8 mouse cellular contexts compared by ENCODE assay signal in the genomic region with DNA sequence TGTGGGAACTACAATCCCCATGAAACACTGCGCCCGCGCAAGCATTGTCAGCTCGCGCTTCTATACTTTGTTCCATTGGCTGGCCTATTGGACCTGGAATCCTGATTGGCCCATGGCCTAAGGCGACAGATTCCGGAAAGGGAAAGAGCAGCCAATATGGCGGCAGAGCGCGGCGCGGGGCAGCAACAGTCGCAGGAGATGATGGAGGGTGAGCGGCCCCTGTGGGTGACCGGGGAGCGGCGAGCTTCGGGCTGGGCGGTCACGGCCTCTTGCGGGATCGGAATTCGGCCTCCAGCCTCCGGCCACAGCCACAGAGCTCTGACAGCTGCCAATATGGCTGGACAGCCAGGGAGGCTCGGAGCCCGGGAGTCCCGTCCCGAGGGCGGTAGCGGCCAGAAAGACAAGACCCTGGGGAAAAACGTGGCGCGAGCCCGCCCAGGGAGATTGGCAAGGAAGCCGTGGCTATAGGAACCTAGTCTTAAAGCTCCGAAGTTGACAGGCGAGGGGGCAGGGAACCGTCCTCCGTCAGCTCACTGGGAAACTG. TPM values are rescaled to one million over a fixed set of nuclear protein-coding genes. Genes with fewer than 3 reads are reported as not detected.
A peak's percentile ranks its signal among the peaks of the same experiment; 100 is the strongest.
DNase-seq lines count a peak whose midpoint lies in the region; ATAC-seq and TF ChIP-seq lines count a peak whose summit lies in the region.

No protein-coding gene starts in this region.

- peaks cover 13% of the 10 kb centered on the region for H3K36me3 ChIP-seq in C2C12 (ENCODE audit: control insufficient read depth, insufficient read depth)
- peaks cover 28% of the 10 kb centered on the region for H3K36me3 ChIP-seq in heart, embryonic 10.5 days
- peaks cover 25% of the 10 kb centered on the region for H3K36me3 ChIP-seq in kidney, embryonic 15.5 days
- peaks cover 4% of the 10 kb centered on the region for H3K36me3 ChIP-seq in liver, adult 2 months (ENCODE audit: control insufficient read depth, insufficient read depth, low read length)
- H3K36me3 ChIP-seq in myocyte (ENCODE audit: control insufficient read depth, insufficient read depth), result peaks cover 8% of the 10 kb centered on the region
- H3K36me3 ChIP-seq in stomach, embryonic 16.5 days (ENCODE audit: control insufficient read depth, insufficient read depth, low read length), result peaks cover 7% of the 10 kb centered on the region; the same call in 1 of the 2 replicates

- peak; percentile 99 for DNase-seq in brain, adult 2 months (ENCODE audit: low read depth, low spot score)
- DNase-seq in heart, embryonic 10.5 days (ENCODE audit: low spot score), result peak; percentile 98
- peak; percentile 91 for DNase-seq in liver, adult 2 months (ENCODE audit: extremely low read depth, low read depth, low spot score)

- peak overlapping the region; percentile 94 for H3K27ac ChIP-seq in heart, embryonic 10.5 days
- peak overlapping the region; percentile 76 for H3K27ac ChIP-seq in kidney, embryonic 15.5 days
- H3K27ac ChIP-seq in liver, adult 2 months (replicated peaks; ENCODE audit: insufficient read depth, low read depth, low read length), result peak overlapping the region; percentile 21; the same call in 1 of the 2 replicates
- peak overlapping the region; percentile 46; the same call in 1 of the 2 replicates for H3K27ac ChIP-seq in stomach, embryonic 16.5 days (ENCODE audit: low read length)

- H3K4me2 ChIP-seq in kidney, embryonic 15.5 days, result peak overlapping the region; percentile 83
- peak overlapping the region; percentile 69 for H3K4me2 ChIP-seq in myocyte (ENCODE audit: low read depth)
- H3K4me2 ChIP-seq in stomach, embryonic 16.5 days (ENCODE audit: low read depth, low read length), result peak overlapping the region; percentile 78

- no peaks in the 10 kb centered on the region for H3K9me3 ChIP-seq in heart, embryonic 10.5 days
- H3K9me3 ChIP-seq in kidney, embryonic 15.5 days (replicated peaks), result no peaks in the 10 kb centered on the region
- no peaks in the 10 kb centered on the region for H3K9me3 ChIP-seq in stomach, embryonic 16.5 days (replicated peaks; ENCODE audit: control insufficient read depth, low read length)

- peaks cover 13% of the 10 kb centered on the region; the same call in 1 of the 2 replicates for H3K4me1 ChIP-seq in heart, embryonic 10.5 days
- peaks cover 23% of the 10 kb centered on the region for H3K4me1 ChIP-seq in kidney, embryonic 15.5 days
- H3K4me1 ChIP-seq in liver, adult 2 months (ENCODE audit: control insufficient read depth, insufficient read depth, low read length), result peaks cover 5% of the 10 kb centered on the region; the same call in 1 of the 2 replicates
- H3K4me1 ChIP-seq in stomach, embryonic 16.5 days (ENCODE audit: control insufficient read depth, insufficient read depth, low read length), result peaks cover 13% of the 10 kb centered on the region

- peak; percentile 49 for TF ChIP-seq CTCF in C2C12 (IDR thresholded peaks at IDR 0.05; ENCODE audit: control insufficient read depth, insufficient read depth, insufficient read length)
- no peak; the same call in 1 of the 2 replicates for TF ChIP-seq CTCF in liver, adult 2 months (IDR thresholded peaks at IDR 0.05; ENCODE audit: low read depth, low read length)

- under 1% methylated on average over 39 of the region's 39 CpGs for WGBS in heart, embryonic 10.5 days
- WGBS in kidney, embryonic 15.5 days, result under 1% methylated on average over 39 of the region's 39 CpGs
- under 1% methylated on average over 39 of the region's 39 CpGs for WGBS in liver, adult 2 months
- WGBS in stomach, embryonic 16.5 days, result 0% methylated on average over 39 of the region's 39 CpGs

- H3K4me3 ChIP-seq in C2C12 (ENCODE audit: insufficient read depth, poor library complexity, severe bottlenecking), result peak overlapping the region; percentile 94
- H3K4me3 ChIP-seq in heart, embryonic 10.5 days, result peak overlapping the region; percentile 99
- peak overlapping the region; percentile 78 for H3K4me3 ChIP-seq in kidney, embryonic 15.5 days (replicated peaks)
- H3K4me3 ChIP-seq in liver, adult 2 months (ENCODE audit: insufficient read depth, low read depth, low read length), result peak overlapping the region; percentile 81
- H3K4me3 ChIP-seq in myocyte, result peak overlapping the region; percentile 72
- peak overlapping the region; percentile 93 for H3K4me3 ChIP-seq in stomach, embryonic 16.5 days (replicated peaks; ENCODE audit: low read length)

- ATAC-seq in erythroblast, adult 5-6 weeks (replicated peaks; ENCODE audit: low FRiP score, poor library complexity, severe bottlenecking), result peak; percentile 91
- peak; percentile 97 for ATAC-seq in kidney, embryonic 15.5 days (replicated peaks; ENCODE audit: low FRiP score)
- ATAC-seq in stomach, embryonic 16.5 days (ENCODE audit: insufficient read depth, low FRiP score), result peak; percentile 95

- H3K27me3 ChIP-seq in C2C12 (ENCODE audit: control insufficient read depth, insufficient read depth, insufficient read length) (no peaks in the 10 kb centered on the region), myocyte (ENCODE audit: control insufficient read depth, insufficient read depth, insufficient read length) (no peaks in the 10 kb centered on the region)
- no peaks in the 10 kb centered on the region for H3K27me3 ChIP-seq in heart, embryonic 10.5 days (ENCODE audit: insufficient read depth, poor library complexity, severe bottlenecking)
- H3K27me3 ChIP-seq in kidney, embryonic 15.5 days, result no peaks in the 10 kb centered on the region
- no peaks in the 10 kb centered on the region for H3K27me3 ChIP-seq in liver, adult 2 months (ENCODE audit: control insufficient read depth, insufficient read depth, low read length)
- no peaks in the 10 kb centered on the region for H3K27me3 ChIP-seq in stomach, embryonic 16.5 days (ENCODE audit: control insufficient read depth, insufficient read depth, low read length)

- peak; percentile 64; the same call in 1 of the 2 replicates for TF ChIP-seq POLR2A in liver, adult 2 months (IDR thresholded peaks at IDR 0.05; ENCODE audit: extremely low read depth, insufficient read depth, low read length)
- TF ChIP-seq POLR2A in myocyte (IDR thresholded peaks at IDR 0.05; ENCODE audit: insufficient read length, low read depth), result peak; percentile 89

- H3K79me2 ChIP-seq in C2C12 (ENCODE audit: control insufficient read depth, insufficient read depth), result peaks cover 56% of the 10 kb centered on the region
- peaks cover 4% of the 10 kb centered on the region; the same call in 1 of the 2 replicates for H3K79me2 ChIP-seq in liver, adult 2 months (ENCODE audit: control insufficient read depth, insufficient read depth, low read length)
- peaks cover 23% of the 10 kb centered on the region for H3K79me2 ChIP-seq in myocyte (ENCODE audit: control insufficient read depth, insufficient read depth)

- peak overlapping the region; percentile 74 for H3K9ac ChIP-seq in kidney, embryonic 15.5 days
- peak overlapping the region; percentile 79 for H3K9ac ChIP-seq in liver, adult 2 months (ENCODE audit: low read depth, low read length)
- peak overlapping the region; percentile 91 for H3K9ac ChIP-seq in stomach, embryonic 16.5 days (ENCODE audit: low read length)

- H3ac ChIP-seq in C2C12 (ENCODE audit: control insufficient read depth, insufficient read length, low read depth), result peak overlapping the region; percentile 80
- H3ac ChIP-seq in myocyte (ENCODE audit: control insufficient read depth, insufficient read length), result peak overlapping the region; percentile 64

- peaks cover 18% of the 10 kb centered on the region for H3K79me3 ChIP-seq in C2C12 (ENCODE audit: low read depth)

RNA-seq across cellular contexts. Expression of a gene that starts 0.3 kb away (rescaled TPM):
- polyA plus RNA-seq in C2C12 (2012; fragmentation: generic; extraction: Trizol), result 6.6 TPM
- 6.5 and 11.0 TPM in 2 replicates for total RNA-seq in erythroblast, adult 5-6 weeks (2015; ENCODE audit: low replicate concordance)
- total RNA-seq in erythroblast, adult 5-6 weeks (2017; ENCODE audit: low replicate concordance), result 13.1 and 14.6 TPM in 2 replicates
- 11.9 and 15.0 TPM in 2 replicates for polyA plus RNA-seq in heart, embryonic 10.5 days (2016; fragmentation: Nextera tagmentation; extraction: Ambion mirVana)
- polyA plus RNA-seq in kidney, embryonic 15.5 days (2015; fragmentation: Nextera tagmentation; extraction: Ambion mirVana), result 15.9 and 17.4 TPM in 2 replicates
- 0.18 and 0.47 TPM in 2 replicates for total RNA-seq in liver, adult 2 months (2014; rRNA removed)
- polyA plus RNA-seq in liver, adult 2 months (2012; rRNA removed), result 0.36 and 1.0 TPM in 2 replicates
- polyA plus RNA-seq in myocyte (2012; fragmentation: generic; extraction: Trizol), result 2.7 TPM
- polyA plus RNA-seq in stomach, embryonic 16.5 days (2015; fragmentation: Nextera tagmentation; extraction: Ambion mirVana), result 10.6 and 13.8 TPM in 2 replicates

RNA-seq across cellular contexts. Expression of a gene that starts 0.9 kb away (rescaled TPM):
- polyA plus RNA-seq in C2C12 (2012; fragmentation: generic; extraction: Trizol) (16.8 TPM), myocyte (2012; fragmentation: generic; extraction: Trizol) (22.9 TPM)
- total RNA-seq in erythroblast, adult 5-6 weeks (2015; ENCODE audit: low replicate concordance), result 6.3 and 11.0 TPM in 2 replicates
- total RNA-seq in erythroblast, adult 5-6 weeks (2017; ENCODE audit: low replicate concordance), result 4.9 and 12.3 TPM in 2 replicates
- polyA plus RNA-seq in heart, embryonic 10.5 days (2016; fragmentation: Nextera tagmentation; extraction: Ambion mirVana), result 60.5 and 68.1 TPM in 2 replicates
- polyA plus RNA-seq in kidney, embryonic 15.5 days (2015; fragmentation: Nextera tagmentation; extraction: Ambion mirVana), result 62.5 and 68.0 TPM in 2 replicates
- total RNA-seq in liver, adult 2 months (2014; rRNA removed), result 2.8 and 3.0 TPM in 2 replicates
- polyA plus RNA-seq in liver, adult 2 months (2012; rRNA removed), result 2.0 and 2.1 TPM in 2 replicates
- 50.3 and 61.1 TPM in 2 replicates for polyA plus RNA-seq in stomach, embryonic 16.5 days (2015; fragmentation: Nextera tagmentation; extraction: Ambion mirVana)

RNA-seq across cellular contexts. Expression of a gene that starts 30.2 kb away (rescaled TPM):
- polyA plus RNA-seq in C2C12 (2012; fragmentation: generic; extraction: Trizol) (0.05 TPM), myocyte (2012; fragmentation: generic; extraction: Trizol) (not detected)
- not detected in 2 replicates for total RNA-seq in erythroblast, adult 5-6 weeks (2015; ENCODE audit: low replicate concordance)
- total RNA-seq in erythroblast, adult 5-6 weeks (2017; ENCODE audit: low replicate concordance), result not detected in 2 replicates
- polyA plus RNA-seq in heart, embryonic 10.5 days (2016; fragmentation: Nextera tagmentation; extraction: Ambion mirVana), result 1.1 and 1.3 TPM in 2 replicates
- 0.35 and 0.44 TPM in 2 replicates for polyA plus RNA-seq in kidney, embryonic 15.5 days (2015; fragmentation: Nextera tagmentation; extraction: Ambion mirVana)
- total RNA-seq in liver, adult 2 months (2014; rRNA removed), result not detected in 2 replicates
- polyA plus RNA-seq in liver, adult 2 months (2012; rRNA removed), result 0.02 and 0.10 TPM in 2 replicates
- 2.1 and 2.9 TPM in 2 replicates for polyA plus RNA-seq in stomach, embryonic 16.5 days (2015; fragmentation: Nextera tagmentation; extraction: Ambion mirVana)

RNA-seq across cellular contexts. Expression of a gene that starts 37.9 kb away (rescaled TPM):
- 11.7 TPM for polyA plus RNA-seq in C2C12 (2012; fragmentation: generic; extraction: Trizol)
- 7.5 and 8.4 TPM in 2 replicates for total RNA-seq in erythroblast, adult 5-6 weeks (2015; ENCODE audit: low replicate concordance)
- 2.3 and 11.3 TPM in 2 replicates for total RNA-seq in erythroblast, adult 5-6 weeks (2017; ENCODE audit: low replicate concordance)
- 21.7 and 27.9 TPM in 2 replicates for polyA plus RNA-seq in heart, embryonic 10.5 days (2016; fragmentation: Nextera tagmentation; extraction: Ambion mirVana)
- 32.6 and 36.5 TPM in 2 replicates for polyA plus RNA-seq in kidney, embryonic 15.5 days (2015; fragmentation: Nextera tagmentation; extraction: Ambion mirVana)
- 24.6 and 27.4 TPM in 2 replicates for total RNA-seq in liver, adult 2 months (2014; rRNA removed)
- polyA plus RNA-seq in liver, adult 2 months (2012; rRNA removed), result 11.0 and 12.1 TPM in 2 replicates
- 16.5 TPM for polyA plus RNA-seq in myocyte (2012; fragmentation: generic; extraction: Trizol)
- 26.6 and 29.1 TPM in 2 replicates for polyA plus RNA-seq in stomach, embryonic 16.5 days (2015; fragmentation: Nextera tagmentation; extraction: Ambion mirVana)

Comparison
In these comparisons a context has a peak if more than half of its experiments do, and no peak if none do; other contexts are left out.
1. Peak in every context shown above with its lines: DNase-seq, ATAC-seq, H3K4me3 ChIP-seq and H3K27ac ChIP-seq.
2. H3K27ac ChIP-seq: peak in every context shown above with its lines; median percentile 94 in heart, embryonic 10.5 days; 76 in kidney, embryonic 15.5 days; 46 in stomach, embryonic 16.5 days; 21 in liver, adult 2 months.